Mouse (Mus musculus): ENCODE measurements at regions not wholly inside any gene's neighbourhood (a gene's known extent, or its start where the extent isn't known, plus 50 kb on each side); places are given as distances from the start of the nearest gene placed in this dataset.

- ATAC-seq (replicated peaks; ENCODE audit: insufficient number of reproducible peaks, low FRiP score, low TSS enrichment, low read depth) (no peak), DNase-seq (ENCODE audit: low spot score) (no peak)
- Histone ChIP-seq H3K9me3 (replicated peaks; ENCODE audit: control insufficient read depth, low read length) (no peaks in the 10 kb centered on the region), H3K36me3 (replicated peaks; ENCODE audit: control insufficient read depth, insufficient read depth, low read depth, low read length) (no peaks in the 10 kb centered on the region), H3K4me3 (ENCODE audit: low read depth, low read length) (no peak overlapping the region), H3K4me2 (ENCODE audit: low read depth, low read length) (no peak overlapping the region), H3K4me1 (ENCODE audit: control insufficient read depth, insufficient read depth, low read length) (no peaks in the 10 kb centered on the region), H3K27ac (replicated peaks; ENCODE audit: low read depth, low read length) (no peak overlapping the region), H3K27me3 (ENCODE audit: control insufficient read depth, insufficient read depth, low read length) (no peaks in the 10 kb centered on the region), H3K9ac (replicated peaks; ENCODE audit: low read length) (no peak overlapping the region)
These were observed 1285.2 kb upstream of the Gm7489 start for GRCm38 (mm10) chr15:52599511-52599910.

DNA sequence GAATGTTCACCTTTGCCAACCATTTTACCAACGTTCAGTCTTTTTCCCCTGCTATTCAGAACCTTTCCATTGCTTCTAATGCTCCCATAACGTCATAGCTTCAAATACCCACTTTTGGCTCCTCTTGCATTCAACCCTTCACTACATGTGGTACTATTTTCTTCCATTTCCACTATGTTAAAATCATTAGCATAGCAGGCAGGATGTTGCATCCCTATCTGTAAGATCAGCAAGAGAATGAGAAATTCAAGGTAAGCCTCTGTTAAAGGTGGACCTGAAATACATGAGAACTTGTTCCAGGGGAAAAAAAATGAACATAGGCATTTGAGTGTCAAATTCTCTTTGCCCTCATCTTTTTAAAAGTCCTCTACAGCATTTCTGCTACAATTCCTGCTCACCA lies 1284.7 kb upstream of the Gm7489 start:
- no peak overlapping the region for H3K4me3 ChIP-seq (ENCODE audit: low read depth, low read length)
- 81% methylated on average over 2 of the region's 2 CpGs for WGBS
- no peak overlapping the region for H3K4me2 ChIP-seq (ENCODE audit: low read depth, low read length)
- ATAC-seq (replicated peaks; ENCODE audit: insufficient number of reproducible peaks, low FRiP score, low TSS enrichment, low read depth): no peak
- H3K36me3 ChIP-seq (replicated peaks; ENCODE audit: control insufficient read depth, insufficient read depth, low read depth, low read length): no peaks in the 10 kb centered on the region
- no peak overlapping the region for H3K9ac ChIP-seq (replicated peaks; ENCODE audit: low read length)
- no peak for DNase-seq (ENCODE audit: low spot score)
- H3K27ac ChIP-seq (replicated peaks; ENCODE audit: low read depth, low read length): no peak overlapping the region
- no peaks in the 10 kb centered on the region for H3K4me1 ChIP-seq (ENCODE audit: control insufficient read depth, insufficient read depth, low read length)
- no peaks in the 10 kb centered on the region for H3K9me3 ChIP-seq (replicated peaks; ENCODE audit: control insufficient read depth, low read length)
- H3K27me3 ChIP-seq (ENCODE audit: control insufficient read depth, insufficient read depth, low read length): no peaks in the 10 kb centered on the region

GRCm38 (mm10) chr15:52639790-52640189 lies 1244.9 kb upstream of the Gm7489 start:
- no peak overlapping the region for H3K4me2 ChIP-seq (ENCODE audit: low read depth, low read length)
- no peak overlapping the region for H3K4me3 ChIP-seq (ENCODE audit: low read depth, low read length)
- H3K27ac ChIP-seq (replicated peaks; ENCODE audit: low read depth, low read length): no peak overlapping the region
- no peaks in the 10 kb centered on the region for H3K36me3 ChIP-seq (replicated peaks; ENCODE audit: control insufficient read depth, insufficient read depth, low read depth, low read length)
- DNase-seq (ENCODE audit: low spot score) (no peak), ATAC-seq (replicated peaks; ENCODE audit: insufficient number of reproducible peaks, low FRiP score, low TSS enrichment, low read depth) (no peak)
- no peaks in the 10 kb centered on the region for H3K27me3 ChIP-seq (ENCODE audit: control insufficient read depth, insufficient read depth, low read length)
- 90% methylated on average over 3 of the region's 3 CpGs for WGBS
- no peak overlapping the region for H3K9ac ChIP-seq (replicated peaks; ENCODE audit: low read length)
- no peaks in the 10 kb centered on the region for H3K9me3 ChIP-seq (replicated peaks; ENCODE audit: control insufficient read depth, low read length)
- H3K4me1 ChIP-seq (ENCODE audit: control insufficient read depth, insufficient read depth, low read length): no peaks in the 10 kb centered on the region

DNA sequence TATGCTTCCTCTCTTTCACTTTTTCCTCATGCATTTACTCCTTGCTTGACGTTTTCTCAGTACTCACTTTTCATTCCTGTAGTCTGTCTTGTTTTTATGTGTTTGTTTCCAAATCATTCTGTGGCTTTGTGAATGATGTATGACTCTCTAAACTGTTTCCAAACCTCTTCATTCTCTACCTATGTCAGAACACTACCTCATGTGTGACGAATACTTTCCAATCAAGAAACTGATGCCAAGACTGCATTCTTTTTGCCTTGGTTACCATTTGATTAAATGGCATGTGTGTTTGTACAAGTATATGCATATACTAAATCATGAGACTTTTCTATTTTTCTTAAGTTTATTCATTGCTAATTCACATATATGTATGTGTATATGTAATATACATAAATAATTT lies 1238.7 kb upstream of the Gm7489 start:
- WGBS: 77% methylated on average over 2 of the region's 2 CpGs
- no peak overlapping the region for H3K27ac ChIP-seq (replicated peaks; ENCODE audit: low read depth, low read length)
- no peaks in the 10 kb centered on the region for H3K4me1 ChIP-seq (ENCODE audit: control insufficient read depth, insufficient read depth, low read length)
- DNase-seq (ENCODE audit: low spot score): no peak
- ATAC-seq (replicated peaks; ENCODE audit: insufficient number of reproducible peaks, low FRiP score, low TSS enrichment, low read depth): no peak
- H3K36me3 ChIP-seq (replicated peaks; ENCODE audit: control insufficient read depth, insufficient read depth, low read depth, low read length): no peaks in the 10 kb centered on the region
- no peaks in the 10 kb centered on the region for H3K27me3 ChIP-seq (ENCODE audit: control insufficient read depth, insufficient read depth, low read length)
- H3K4me2 ChIP-seq (ENCODE audit: low read depth, low read length): no peak overlapping the region
- H3K4me3 ChIP-seq (ENCODE audit: low read depth, low read length): no peak overlapping the region
- no peaks in the 10 kb centered on the region for H3K9me3 ChIP-seq (replicated peaks; ENCODE audit: control insufficient read depth, low read length)
- H3K9ac ChIP-seq (replicated peaks; ENCODE audit: low read length): no peak overlapping the region

DNA sequence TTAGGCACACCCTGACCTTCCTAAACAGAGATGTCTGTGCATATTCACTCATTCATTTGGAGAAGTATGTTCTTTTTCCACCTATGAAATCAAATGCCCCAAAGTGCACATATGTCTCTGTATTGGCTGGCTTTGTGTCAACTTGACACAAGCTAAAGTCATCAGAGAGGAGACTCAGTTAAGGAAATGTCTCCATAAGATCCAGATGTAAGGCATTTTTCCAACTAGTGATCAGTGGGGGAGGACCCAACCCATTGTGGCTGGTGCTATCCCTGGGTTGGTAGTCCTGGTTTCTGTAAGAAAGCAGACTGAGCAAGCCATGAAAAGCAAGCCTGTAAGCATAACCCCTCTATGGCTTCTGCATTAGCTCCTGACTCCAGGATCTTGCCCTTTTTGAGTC lies 1226.8 kb upstream of the Gm7489 start:
- H3K36me3 ChIP-seq (replicated peaks; ENCODE audit: control insufficient read depth, insufficient read depth, low read depth, low read length): no peaks in the 10 kb centered on the region
- H3K27me3 ChIP-seq (ENCODE audit: control insufficient read depth, insufficient read depth, low read length): no peaks in the 10 kb centered on the region
- no peaks in the 10 kb centered on the region for H3K4me1 ChIP-seq (ENCODE audit: control insufficient read depth, insufficient read depth, low read length)
- H3K27ac ChIP-seq (replicated peaks; ENCODE audit: low read depth, low read length): no peak overlapping the region
- no peak overlapping the region for H3K9ac ChIP-seq (replicated peaks; ENCODE audit: low read length)
- H3K9me3 ChIP-seq (replicated peaks; ENCODE audit: control insufficient read depth, low read length): no peaks in the 10 kb centered on the region
- H3K4me3 ChIP-seq (ENCODE audit: low read depth, low read length): no peak overlapping the region
- ATAC-seq (replicated peaks; ENCODE audit: insufficient number of reproducible peaks, low FRiP score, low TSS enrichment, low read depth) (no peak), DNase-seq (ENCODE audit: low spot score) (no peak)
- no peak overlapping the region for H3K4me2 ChIP-seq (ENCODE audit: low read depth, low read length)

All from embryonic facial prominence, embryonic 11.5 days (tissue).